Mouse (Mus musculus) lung, postnatal 14 days (tissue): ENCODE measurements around the gene Pmfbp1.
A peak's percentile ranks its signal among the peaks of the same experiment; 100 is the strongest.

ENCODE experiments used
- DNase-seq: peaks from one replicate; pipeline ENCODE4 v3.0.0; 2021

The Pmfbp1 gene

DNA sequence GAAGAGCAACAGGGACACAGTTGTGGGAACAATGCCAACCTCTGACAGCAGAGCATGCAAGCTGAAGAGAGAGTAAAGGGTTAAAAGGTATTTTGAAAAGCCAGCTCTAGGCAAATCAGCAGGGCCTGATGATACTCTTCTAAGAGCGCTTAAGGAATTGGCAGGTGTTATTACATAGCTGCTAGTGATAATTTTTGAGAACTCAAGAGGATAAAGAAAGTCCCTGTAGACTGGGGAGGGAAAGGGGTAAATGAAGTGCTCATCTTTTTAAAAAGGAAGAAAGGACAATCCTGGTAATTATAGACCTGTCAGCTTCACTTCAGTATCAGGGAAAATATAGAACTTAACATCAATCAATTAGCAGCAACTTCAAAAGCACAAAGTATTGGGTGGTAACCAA lies 9.7 kb downstream of the Pmfbp1 start:
- DNase-seq: no peak

DNA sequence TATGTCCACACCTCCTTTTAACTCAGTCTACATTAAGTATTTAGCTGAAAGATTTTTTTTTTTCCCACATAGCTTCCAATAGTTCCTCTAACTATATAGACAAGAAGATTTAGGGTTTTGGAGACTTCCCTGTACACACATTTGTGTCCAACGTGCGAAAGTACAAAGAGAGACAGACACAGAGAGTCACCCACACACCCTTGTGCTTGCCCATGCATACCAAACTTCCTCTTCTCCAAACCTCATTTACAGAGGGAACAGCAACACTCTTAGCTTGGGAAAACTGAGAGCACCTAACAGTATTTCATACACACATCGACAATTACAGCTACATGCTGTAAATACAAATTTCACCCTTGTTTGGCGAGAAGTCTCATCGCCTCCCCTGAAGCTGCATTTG lies 11.7 kb downstream of the Pmfbp1 start:
- no peak for DNase-seq

DNA sequence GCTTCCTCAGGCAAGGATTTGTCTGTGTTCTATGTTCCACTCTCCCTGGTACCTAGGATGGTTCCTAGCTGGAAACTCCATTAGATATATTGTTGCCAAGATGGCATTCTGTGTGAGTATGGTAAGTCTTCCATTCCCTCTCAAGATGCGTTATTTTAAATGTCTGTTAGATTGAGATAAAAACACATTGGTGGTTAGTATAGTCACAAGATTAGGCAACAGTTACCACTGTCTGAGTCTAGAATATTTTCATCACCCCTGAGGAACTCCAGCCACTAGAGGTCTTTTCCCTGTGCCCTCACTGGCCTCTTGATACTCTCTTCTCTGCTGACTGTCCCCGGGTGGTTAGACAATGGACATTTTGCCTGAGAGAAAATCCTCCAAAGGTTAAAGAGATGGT lies 30.2 kb downstream of the Pmfbp1 start:
- no peak for DNase-seq

DNA sequence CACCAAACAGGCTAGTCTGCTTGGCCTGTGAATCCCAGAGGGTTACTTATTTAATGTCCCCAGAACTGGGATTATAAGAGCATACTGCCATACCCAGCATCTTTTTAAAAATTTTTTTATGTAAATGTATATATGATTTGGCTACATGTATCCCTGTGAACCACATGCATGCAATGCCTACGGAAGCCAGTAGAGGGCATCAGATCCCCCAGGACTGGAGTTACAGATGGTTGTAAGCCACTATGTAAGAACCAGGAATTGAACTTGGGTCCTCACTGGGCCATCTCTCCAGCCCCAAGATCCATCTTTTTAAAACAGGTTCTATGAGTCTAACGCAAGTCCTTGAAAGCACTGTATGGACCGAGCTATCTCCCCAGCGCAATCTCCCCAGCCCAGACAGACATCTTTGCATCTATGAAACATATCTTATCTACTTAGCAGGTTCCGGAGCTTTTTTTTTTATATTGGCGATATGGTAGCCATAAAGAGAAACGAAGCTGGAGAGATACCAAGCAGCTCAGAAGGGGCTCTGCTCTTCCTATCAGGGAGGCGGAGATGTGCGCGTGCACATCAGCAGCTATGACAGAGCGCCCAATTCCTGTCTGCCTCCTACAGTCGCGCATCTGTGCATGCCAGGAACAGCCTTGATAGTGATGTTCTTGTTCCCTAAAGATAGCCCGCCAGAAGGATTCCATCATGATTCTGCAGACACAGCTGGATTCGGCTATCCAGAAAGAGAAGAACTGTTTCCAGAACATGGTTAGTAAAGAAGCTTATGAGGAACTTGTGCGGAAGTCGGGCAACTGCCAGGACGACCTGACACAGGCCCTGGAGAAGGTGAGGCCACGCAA lies 41.5 kb downstream of the Pmfbp1 start:
- peak; percentile 64 for DNase-seq

DNA sequence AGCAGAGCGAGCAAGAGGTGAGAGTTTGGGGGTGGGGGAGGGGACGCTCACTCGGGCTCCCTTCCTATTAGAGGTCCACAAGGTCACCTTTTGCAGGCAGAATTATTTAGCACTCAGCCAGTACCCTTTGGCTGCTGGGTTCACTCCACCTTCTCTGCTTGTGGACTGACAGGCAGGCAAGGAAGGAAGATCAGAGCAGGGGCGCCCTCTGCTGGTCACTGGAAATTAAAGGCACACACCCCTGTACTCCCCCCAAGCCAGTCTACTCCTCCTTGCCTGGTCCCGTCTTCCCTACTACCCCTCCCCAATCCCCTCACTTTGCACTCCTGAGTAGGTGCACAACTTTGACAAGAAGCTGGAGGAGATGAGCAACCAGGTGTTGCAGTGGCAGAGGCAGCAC lies 42.9 kb downstream of the Pmfbp1 start:
- peak; percentile 83 for DNase-seq

DNA sequence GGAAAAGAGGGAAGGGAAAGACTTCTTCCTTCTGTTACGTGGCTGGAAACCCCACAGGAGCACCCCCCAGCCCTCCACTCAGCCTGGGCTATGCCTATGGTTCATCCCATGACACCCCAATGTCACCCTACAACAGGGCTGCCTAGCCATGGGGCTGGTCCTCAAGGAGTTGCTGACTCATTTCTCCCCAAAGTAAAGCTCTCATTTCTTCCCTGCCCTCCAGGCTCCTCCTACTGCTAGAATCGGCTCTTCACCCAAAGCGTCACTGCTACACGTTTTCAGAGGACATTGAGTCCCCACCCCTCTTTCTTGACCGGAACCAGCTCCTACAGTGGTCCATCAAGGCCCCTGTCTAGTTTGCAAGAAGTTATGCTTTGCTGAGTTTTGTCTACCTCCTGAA lies 48.3 kb downstream of the Pmfbp1 start:
- DNase-seq: no peak

DNA sequence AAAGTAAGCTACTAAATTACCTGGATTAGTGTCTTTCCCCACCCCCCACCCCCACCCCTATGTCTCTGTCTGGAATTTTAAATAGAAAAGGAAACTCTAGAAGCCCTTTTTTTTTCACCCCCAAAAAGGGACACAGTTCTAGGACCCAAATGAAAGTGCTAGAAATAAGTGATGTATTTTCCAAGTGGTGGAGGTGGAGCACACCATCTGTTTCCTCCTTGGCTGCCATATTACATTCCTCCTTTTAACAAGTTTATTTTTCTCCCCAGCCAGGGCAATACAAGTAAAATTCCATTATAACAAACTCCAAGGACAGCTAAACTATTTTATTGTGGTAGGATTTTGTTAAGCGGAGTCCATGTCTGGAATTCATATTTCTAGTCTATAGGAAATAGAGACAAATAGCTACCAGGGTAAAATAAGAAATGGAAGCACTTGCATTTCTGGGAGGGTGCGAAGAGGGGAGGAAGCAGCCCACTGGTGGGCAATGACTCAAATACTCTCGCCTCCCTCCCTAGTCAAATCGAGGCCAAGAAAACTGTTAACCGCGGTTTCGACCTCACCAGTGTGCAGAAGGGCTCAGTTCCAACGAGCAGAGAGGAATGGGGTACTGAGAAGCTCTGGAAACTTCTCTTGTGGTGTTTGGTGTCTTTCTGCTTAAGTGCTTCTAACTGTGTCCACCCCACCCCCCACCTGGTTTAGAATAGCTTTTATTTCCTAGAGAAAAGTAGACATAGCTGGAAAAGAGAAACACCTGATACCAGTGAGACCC lies 49.1 kb downstream of the Pmfbp1 start:
- no peak for DNase-seq

DNA sequence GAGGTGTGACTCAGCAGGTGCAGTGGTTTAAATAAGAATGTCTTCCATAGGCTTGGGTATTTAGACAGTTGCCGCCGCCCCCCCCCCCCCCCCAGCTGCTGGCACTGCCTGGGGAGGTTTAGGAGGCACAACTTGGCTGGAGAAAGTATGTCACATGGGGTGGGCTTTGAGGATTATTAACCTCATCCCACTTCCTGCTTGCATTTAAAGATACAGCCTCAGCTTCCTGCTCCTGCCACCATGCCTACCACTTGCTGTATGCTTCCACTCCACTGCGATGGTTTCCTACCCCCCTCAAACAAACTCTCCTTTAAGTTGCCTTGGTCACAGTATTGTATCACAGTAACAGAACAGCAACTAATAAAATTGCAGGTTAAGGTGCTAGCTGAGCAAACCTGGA lies 50.2 kb downstream of the Pmfbp1 start:
- no peak for DNase-seq

DNA sequence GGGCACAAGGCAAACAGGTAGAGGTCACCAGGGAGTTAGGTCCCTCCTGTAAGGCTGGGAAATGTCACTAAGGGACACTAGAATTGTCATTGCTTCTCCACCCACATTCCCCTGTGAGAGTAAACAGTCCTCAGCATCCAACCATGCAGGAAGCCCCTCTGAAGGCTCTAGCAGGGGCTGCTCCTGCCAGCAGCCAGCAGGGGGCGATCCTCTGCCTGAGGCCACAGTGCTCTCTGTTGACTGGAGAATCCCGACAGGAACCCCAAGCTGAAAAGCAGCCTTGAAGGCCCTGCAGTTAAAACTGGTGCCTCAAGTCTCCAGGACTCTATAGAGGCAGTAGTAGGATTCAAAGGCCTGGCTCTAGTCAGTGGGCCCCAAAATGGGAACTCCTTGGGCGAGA lies 57.8 kb downstream of the Pmfbp1 start:
- DNase-seq: peak; percentile 12

DNA sequence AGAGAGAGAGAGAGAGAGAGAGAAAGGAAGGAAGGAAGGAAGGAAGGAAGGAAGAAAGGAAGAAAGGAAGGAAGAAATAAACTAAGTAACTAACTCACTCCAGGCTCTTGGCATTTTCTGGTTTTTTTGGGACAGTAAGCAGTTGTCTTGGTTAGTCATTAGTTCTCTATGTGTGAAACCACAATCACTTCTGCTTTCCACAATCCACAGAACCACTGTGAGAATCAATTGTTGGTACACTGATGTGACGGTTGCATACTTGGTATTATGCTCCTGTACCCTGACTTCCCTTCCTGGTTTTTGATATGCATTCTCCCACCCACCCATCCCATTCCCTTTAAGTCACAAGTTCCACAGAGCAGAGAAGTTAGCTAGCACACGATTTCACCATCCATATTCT lies 70.1 kb downstream of the Pmfbp1 start:
- DNase-seq: no peak

DNA sequence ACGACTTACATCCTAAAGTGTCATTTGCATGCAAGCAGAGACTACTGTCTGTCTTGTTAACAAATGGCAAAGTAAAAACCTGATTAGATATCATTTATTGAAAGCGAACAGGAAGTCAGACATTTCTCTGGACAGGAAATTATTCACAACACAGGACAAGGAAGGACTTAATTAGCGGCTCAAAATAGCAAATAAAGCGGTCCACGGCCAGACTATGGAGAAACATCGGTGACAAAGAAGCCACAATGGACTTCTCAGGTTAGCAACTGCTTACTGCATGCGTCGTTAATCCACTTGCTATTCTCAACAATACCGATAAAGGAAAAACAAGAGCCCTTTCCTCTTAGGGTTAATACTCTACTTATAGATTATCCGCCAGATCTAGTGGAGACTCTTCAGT lies 70.9 kb downstream of the Pmfbp1 start:
- no peak for DNase-seq

DNA sequence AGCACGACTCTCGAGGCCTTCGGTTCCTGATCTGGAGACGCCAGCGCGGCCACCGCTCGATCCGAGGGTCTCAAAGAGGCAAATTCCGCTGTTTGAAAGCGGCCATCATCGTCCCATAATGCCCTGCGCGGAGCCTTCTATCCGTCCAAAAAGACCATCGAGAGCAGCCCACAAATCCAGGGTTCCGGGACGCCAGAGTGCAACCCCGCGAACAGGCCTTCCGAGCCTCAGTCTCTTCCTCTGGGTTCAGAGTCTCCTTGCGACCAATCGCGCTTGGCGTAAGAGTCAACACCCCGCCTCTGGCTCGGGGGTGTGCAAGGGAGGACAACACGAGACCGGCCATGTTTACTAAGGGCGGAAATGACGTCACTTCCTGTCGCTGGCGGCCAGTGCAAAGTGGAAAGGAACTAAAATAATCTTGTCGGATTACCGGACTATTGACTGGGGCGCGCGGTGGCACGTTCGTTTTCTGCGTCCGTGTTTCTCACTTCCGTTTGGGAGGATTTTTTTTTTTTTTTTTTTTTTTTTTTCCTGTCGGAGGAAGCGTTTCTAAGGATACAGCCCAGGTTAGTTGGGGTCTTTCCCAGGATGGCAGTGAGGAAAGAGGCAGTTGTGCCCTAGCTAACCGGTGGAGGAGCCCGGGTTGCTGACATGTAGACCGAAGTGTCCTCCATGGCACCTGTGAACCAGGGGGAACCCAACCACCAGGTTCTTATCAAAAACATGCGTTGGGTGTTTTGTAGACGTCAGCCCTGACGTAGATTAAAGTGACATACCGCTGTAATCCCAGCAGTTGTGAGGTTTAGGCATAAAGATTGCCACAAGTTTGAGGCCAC lies 71.9 kb downstream of the Pmfbp1 start, which contains the start of the genes Dhx38 and Txnl4b:
Dhx38 (minus strand) TSS at position 364 of the 836 bp plus-strand sequence.
Txnl4b (plus strand) TSS at position 395 of the 836 bp plus-strand sequence.
- DNase-seq: peak; percentile 99

DNA sequence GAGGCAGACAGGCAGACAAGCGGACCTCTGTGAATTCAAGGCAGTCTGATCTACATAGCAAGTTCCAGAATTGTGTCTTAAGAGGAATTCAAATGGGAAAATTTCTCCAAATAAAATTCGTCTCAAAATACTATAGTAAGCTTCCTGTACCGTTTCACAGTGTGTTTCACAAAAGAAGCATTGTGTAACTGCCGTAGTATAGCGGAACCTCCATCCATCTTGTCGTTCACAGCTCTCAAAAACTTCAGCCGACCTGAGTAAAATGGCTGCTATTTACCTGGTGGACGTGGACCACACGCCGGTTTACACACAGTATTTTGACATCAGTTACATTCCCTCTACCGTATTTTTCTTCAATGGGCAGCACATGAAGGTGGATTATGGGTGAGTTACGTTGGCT lies 77.3 kb downstream of the Pmfbp1 start:
- DNase-seq: no peak

DNA sequence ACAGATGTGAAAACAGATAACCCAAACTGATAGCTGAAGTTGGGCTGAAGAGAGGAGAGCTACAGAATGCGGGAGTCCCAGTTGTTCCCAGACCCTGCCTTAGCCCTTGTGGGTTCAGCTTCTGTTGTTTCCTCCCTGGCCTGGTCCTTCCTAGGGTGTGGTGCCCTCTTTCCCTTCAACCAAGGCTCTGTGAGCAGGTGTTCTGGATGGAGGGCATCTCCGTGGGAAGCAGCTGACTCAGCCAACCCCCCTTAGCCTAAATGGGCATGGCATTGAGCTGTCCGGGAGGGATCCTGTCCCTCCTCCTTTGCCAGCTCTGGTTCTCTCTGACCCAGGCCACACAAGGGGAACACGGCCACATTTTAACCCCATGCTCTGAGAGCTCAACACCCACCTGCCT lies 82.5 kb downstream of the Pmfbp1 start:
- no peak for DNase-seq

DNA sequence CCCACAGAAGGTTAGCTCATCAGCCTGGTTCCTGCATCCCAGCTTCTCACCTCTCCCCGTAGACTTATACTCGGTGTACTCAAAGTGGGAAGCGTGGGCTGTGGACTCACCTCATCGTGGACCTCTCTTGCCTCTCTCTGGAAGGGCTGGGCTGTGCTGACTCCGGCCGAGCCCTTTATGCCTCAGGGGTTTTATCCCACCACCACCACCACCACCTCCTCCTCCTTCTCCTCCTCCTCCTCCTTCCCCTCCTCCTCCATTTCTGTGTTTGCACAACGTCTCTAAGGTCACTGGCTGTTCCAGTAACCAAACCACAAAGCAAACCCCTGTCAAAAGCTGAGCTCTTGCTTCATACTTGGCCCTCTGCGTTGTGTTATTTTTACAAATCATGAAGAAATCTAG lies 85.1 kb downstream of the Pmfbp1 start, which contains the start of gene Hp:
Hp (minus strand) TSS at position 273 of the 402 bp plus-strand sequence.
- peak; percentile 46 for DNase-seq

DNA sequence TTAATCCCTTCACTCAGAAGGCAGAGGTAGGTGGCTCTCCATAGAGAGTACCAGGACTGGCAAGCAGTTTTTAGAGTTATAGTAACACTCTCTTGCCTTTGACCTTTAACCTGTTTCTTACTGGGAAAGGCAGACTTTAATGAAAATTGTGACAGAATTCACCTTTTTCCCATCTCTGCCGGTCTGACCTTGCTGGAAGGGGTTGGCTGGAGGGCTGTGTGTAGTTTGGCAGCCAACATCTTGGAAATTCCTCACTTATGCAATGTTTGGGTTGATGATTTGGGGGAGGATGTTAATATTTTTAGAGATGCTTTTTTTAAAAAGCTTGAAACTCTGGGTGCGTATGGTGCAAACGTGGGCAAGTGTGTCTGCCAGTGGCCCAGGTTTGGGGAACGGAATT lies 90.5 kb downstream of the Pmfbp1 start:
- DNase-seq: no peak

DNA sequence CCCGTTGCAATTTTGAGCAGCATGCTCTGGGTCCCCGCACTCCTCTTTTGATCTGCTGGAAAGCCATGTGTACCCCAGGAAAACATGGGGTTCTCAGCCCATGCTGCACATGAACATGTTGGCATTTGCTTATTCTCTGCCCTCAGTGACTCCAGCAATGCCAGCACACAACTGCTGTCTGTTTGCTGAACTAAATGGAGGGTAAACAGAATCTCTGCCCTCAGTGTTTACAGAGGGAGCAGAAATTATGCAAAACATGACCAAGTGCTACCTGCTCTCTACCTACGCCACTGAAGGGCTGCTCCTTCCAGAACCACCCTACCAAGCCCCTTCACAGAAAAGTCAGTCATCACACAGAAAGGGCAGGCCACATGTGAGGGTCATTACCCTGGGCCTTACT lies 91.0 kb downstream of the Pmfbp1 start:
- no peak for DNase-seq

DNA sequence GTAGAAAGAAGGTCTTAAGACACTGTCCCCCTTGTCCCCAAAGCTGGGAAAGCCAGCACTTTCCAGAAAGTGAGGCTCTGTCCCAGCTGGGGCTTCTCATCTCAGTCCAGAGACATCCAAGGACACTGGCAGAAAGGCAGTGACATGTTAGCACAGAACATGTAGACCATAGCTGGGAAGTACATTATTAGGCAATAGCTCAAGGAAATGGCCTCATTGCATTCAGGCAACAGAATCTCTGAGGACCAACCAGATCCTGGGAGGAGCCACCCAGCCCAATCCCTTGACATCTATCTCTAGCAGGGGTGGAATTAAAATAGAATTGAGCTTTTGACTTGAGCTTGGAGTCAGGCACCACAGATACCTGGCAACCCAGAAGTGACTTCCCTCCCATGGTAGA lies 91.8 kb downstream of the Pmfbp1 start:
- no peak for DNase-seq

DNA sequence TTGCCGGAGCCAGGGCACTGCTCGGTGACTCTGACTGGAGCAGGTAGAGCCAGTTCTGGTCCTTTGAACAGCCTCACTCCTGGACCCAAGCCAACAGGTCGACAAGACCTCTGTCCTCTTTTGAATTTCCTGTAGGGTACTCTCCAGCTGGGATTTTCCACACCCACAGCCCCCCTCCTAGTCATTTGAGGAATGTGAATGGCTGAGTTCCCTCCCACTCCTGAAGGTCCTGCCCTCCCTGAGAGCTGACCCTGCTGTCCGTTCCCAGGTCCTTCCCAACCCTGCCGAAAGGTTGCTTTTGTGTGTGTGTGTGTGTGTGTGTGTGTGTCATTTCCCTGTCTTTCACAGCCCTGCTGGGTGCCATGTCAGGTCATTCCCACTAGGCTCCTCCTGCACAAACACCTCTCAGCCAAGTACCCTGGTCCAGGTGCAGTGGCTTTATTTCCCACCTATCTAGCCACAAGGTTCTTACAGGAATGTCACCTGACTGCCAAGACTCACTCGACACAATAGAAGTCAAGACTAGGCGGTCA lies 93.2 kb downstream of the Pmfbp1 start:
- peak; percentile 80 for DNase-seq

DNA sequence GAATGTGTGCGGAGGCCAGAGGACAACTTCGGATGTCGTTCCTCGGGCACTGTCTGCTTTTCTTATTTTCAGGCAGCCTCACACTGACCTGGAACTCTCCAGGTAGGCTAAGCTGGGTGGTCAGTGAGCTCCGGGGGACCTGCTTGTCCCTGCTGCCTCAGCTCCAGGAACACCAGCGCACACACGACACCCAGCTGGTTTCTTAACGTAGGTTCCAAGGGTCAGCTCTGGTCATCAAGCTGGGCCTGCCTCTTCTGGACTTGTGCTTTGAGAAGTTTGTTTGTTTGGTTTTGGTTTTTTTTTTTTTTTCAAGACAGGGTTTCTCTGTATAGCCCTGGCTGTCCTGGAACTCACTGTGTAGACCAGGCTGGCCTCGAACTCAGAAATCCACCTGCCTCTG lies 97.1 kb downstream of the Pmfbp1 start:
- DNase-seq: no peak

DNA sequence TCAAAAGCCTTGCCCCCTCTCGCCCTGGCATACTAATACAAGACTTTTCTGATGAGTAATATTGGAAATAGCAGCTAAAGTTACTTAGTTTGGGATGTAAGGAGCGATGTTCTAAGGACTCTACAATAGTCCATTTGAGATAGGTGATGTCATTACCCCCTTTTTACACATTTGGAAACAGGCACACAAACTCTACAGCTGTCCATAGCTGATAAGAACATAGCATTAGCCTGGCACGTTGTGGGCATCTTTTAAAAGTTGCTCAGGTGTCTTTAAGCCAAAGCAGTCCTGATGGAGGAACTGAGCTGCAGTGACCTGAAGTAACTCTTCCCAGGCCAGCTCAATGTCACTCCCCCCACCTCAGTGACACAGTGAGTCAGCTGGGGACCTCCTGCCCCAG lies 97.5 kb downstream of the Pmfbp1 start:
- no peak for DNase-seq

DNA sequence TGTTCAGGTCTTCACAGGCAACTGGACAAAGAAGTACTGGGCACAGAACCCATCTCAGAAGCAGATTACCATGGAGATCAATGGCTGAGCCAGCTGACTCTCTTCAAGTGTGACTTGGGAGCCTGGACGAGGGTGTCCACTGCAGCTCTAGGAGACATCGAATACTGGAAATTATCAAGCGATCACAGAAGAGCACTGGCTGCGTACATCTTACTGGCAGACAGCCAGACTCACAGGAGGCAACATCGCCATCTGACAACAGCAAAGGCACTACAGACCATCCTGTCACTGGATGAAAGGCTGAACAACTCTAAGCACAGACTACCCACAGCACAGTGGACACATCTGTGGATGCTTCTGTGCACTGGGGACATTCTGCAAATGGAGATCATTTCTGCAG lies 98.3 kb downstream of the Pmfbp1 start:
- no peak for DNase-seq
